Mouse (Mus musculus): ENCODE results near the gene Rem2. TPM values are rescaled to one million over a fixed set of nuclear protein-coding genes. Genes with fewer than 3 reads are reported as not detected.

Gene Rem2
- polyA plus RNA-seq (2014; fragmentation: Illumina TruSeq; extraction: RNeasy Lipid Tissue Mini Kit (QIAGEN cat#74804); ENCODE audit: low read depth, low replicate concordance): 0.32 TPM

GRCm38 (mm10) chr14:54475941-54476844, at the start of gene Rem2:
Gene Rem2, plus strand, starts transcription at chr14:54476100.

GRCm38 (mm10) chr14:54426689-54427398, 49.1 kb upstream of the Rem2 start, which contains the start of gene Mrpl52:
Gene Mrpl52, plus strand, starts transcription at chr14:54426909.

GRCm38 (mm10) chr14:54431334-54432077, 44.4 kb upstream of the Rem2 start, which contains the start of gene Mmp14:
Gene Mmp14, plus strand, starts transcription at chr14:54431612.

GRCm38 (mm10) chr14:54463959-54464292, 12.0 kb upstream of the Rem2 start, which contains the start of gene Lrp10:
Gene Lrp10, plus strand, starts transcription at chr14:54464137.

Other genes starting within 250 kb of the Rem2 start
- gene Dad1, start 222.0 kb upstream of the Rem2 start, polyA plus RNA-seq (2014; fragmentation: Illumina TruSeq; extraction: RNeasy Lipid Tissue Mini Kit (QIAGEN cat#74804); ENCODE audit: low read depth, low replicate concordance): 10.5 TPM
- 51.7 TPM for gene Abhd4, start 221.9 kb upstream of the Rem2 start, polyA plus RNA-seq (2014; fragmentation: Illumina TruSeq; extraction: RNeasy Lipid Tissue Mini Kit (QIAGEN cat#74804); ENCODE audit: low read depth, low replicate concordance)
- not detected for gene Olfr49, start 191.2 kb upstream of the Rem2 start, polyA plus RNA-seq (2014; fragmentation: Illumina TruSeq; extraction: RNeasy Lipid Tissue Mini Kit (QIAGEN cat#74804); ENCODE audit: low read depth, low replicate concordance)
- gene Oxa1l, start 115.3 kb upstream of the Rem2 start, polyA plus RNA-seq (2014; fragmentation: Illumina TruSeq; extraction: RNeasy Lipid Tissue Mini Kit (QIAGEN cat#74804); ENCODE audit: low read depth, low replicate concordance): 3.9 TPM
- gene Slc7a7, start 58.3 kb upstream of the Rem2 start, polyA plus RNA-seq (2014; fragmentation: Illumina TruSeq; extraction: RNeasy Lipid Tissue Mini Kit (QIAGEN cat#74804); ENCODE audit: low read depth, low replicate concordance): 2.4 TPM
- 27.3 TPM for gene Mrpl52, start 49.2 kb upstream of the Rem2 start, polyA plus RNA-seq (2014; fragmentation: Illumina TruSeq; extraction: RNeasy Lipid Tissue Mini Kit (QIAGEN cat#74804); ENCODE audit: low read depth, low replicate concordance)
- 10.9 TPM for gene Mmp14, start 44.5 kb upstream of the Rem2 start, polyA plus RNA-seq (2014; fragmentation: Illumina TruSeq; extraction: RNeasy Lipid Tissue Mini Kit (QIAGEN cat#74804); ENCODE audit: low read depth, low replicate concordance)
- gene Lrp10, start 12.0 kb upstream of the Rem2 start, polyA plus RNA-seq (2014; fragmentation: Illumina TruSeq; extraction: RNeasy Lipid Tissue Mini Kit (QIAGEN cat#74804); ENCODE audit: low read depth, low replicate concordance): 0.66 TPM
- 40.1 TPM for gene Prmt5, start 41.4 kb downstream of the Rem2 start, polyA plus RNA-seq (2014; fragmentation: Illumina TruSeq; extraction: RNeasy Lipid Tissue Mini Kit (QIAGEN cat#74804); ENCODE audit: low read depth, low replicate concordance)
- 22.2 TPM for gene Haus4, start 78.5 kb downstream of the Rem2 start, polyA plus RNA-seq (2014; fragmentation: Illumina TruSeq; extraction: RNeasy Lipid Tissue Mini Kit (QIAGEN cat#74804); ENCODE audit: low read depth, low replicate concordance)
- gene Ajuba, start 101.5 kb downstream of the Rem2 start, polyA plus RNA-seq (2014; fragmentation: Illumina TruSeq; extraction: RNeasy Lipid Tissue Mini Kit (QIAGEN cat#74804); ENCODE audit: low read depth, low replicate concordance): 6.1 TPM
- gene 4931414P19Rik, start 129.9 kb downstream of the Rem2 start, polyA plus RNA-seq (2014; fragmentation: Illumina TruSeq; extraction: RNeasy Lipid Tissue Mini Kit (QIAGEN cat#74804); ENCODE audit: low read depth, low replicate concordance): 0.87 TPM
- 4.2 TPM for gene Psmb5, start 141.9 kb downstream of the Rem2 start, polyA plus RNA-seq (2014; fragmentation: Illumina TruSeq; extraction: RNeasy Lipid Tissue Mini Kit (QIAGEN cat#74804); ENCODE audit: low read depth, low replicate concordance)
- gene Psmb11, start 145.3 kb downstream of the Rem2 start, polyA plus RNA-seq (2014; fragmentation: Illumina TruSeq; extraction: RNeasy Lipid Tissue Mini Kit (QIAGEN cat#74804); ENCODE audit: low read depth, low replicate concordance): not detected
- gene Gm17606, start 164.9 kb downstream of the Rem2 start, polyA plus RNA-seq (2014; fragmentation: Illumina TruSeq; extraction: RNeasy Lipid Tissue Mini Kit (QIAGEN cat#74804); ENCODE audit: low read depth, low replicate concordance): not detected
- 1.3 TPM for gene Cdh24, start 165.3 kb downstream of the Rem2 start, polyA plus RNA-seq (2014; fragmentation: Illumina TruSeq; extraction: RNeasy Lipid Tissue Mini Kit (QIAGEN cat#74804); ENCODE audit: low read depth, low replicate concordance)
- gene 1700123O20Rik, start 210.1 kb downstream of the Rem2 start, polyA plus RNA-seq (2014; fragmentation: Illumina TruSeq; extraction: RNeasy Lipid Tissue Mini Kit (QIAGEN cat#74804); ENCODE audit: low read depth, low replicate concordance): 10.9 TPM
- 219 TPM for gene Acin1, start 210.8 kb downstream of the Rem2 start, polyA plus RNA-seq (2014; fragmentation: Illumina TruSeq; extraction: RNeasy Lipid Tissue Mini Kit (QIAGEN cat#74804); ENCODE audit: low read depth, low replicate concordance)
- not detected for gene Gm29776, start 222.7 kb downstream of the Rem2 start, polyA plus RNA-seq (2014; fragmentation: Illumina TruSeq; extraction: RNeasy Lipid Tissue Mini Kit (QIAGEN cat#74804); ENCODE audit: low read depth, low replicate concordance)
- gene Cebpe, start 236.1 kb downstream of the Rem2 start, polyA plus RNA-seq (2014; fragmentation: Illumina TruSeq; extraction: RNeasy Lipid Tissue Mini Kit (QIAGEN cat#74804); ENCODE audit: low read depth, low replicate concordance): not detected

Data from testis, adult 10 weeks (tissue).